Mouse (Mus musculus) E14TG2a.4 (cell line): ENCODE measurements around the gene Fan1.

Experiments used
- H3K27me3 ChIP-seq: 2 replicates; pipeline ENCODE4 v1.6.1; 2014; ENCODE audit warnings: low read length, control low read depth; ENCODE audit not compliant: insufficient read depth
- H3K36me3 ChIP-seq: 2 replicates; pipeline ENCODE4 v1.6.1; 2014; ENCODE audit warnings: low read length, control low read depth; ENCODE audit not compliant: insufficient read depth
- H3K4me1 ChIP-seq: replicated peaks from 2 replicates; pipeline ENCODE4 v1.6.1; 2014; ENCODE audit warnings: low read depth, low read length, control low read depth
- H3K4me3 ChIP-seq: replicated peaks from 2 replicates; pipeline ENCODE4 v1.5.1; 2014; ENCODE audit warnings: mild to moderate bottlenecking, low read length
- H3K9me3 ChIP-seq: 2 replicates; pipeline ENCODE4 v1.6.1; 2014; ENCODE audit warnings: low read length, control low read depth
- CTCF ChIP-seq: conservative IDR thresholded peaks from 2 replicates; pipeline ENCODE4 v1.5.1; 2014; ENCODE audit warnings: low read length
- NANOG ChIP-seq: IDR thresholded peaks from 2 replicates; pipeline ENCODE4 v1.6.1; 2014; ENCODE audit warnings: borderline replicate concordance, low read length, mixed read lengths
- POU5F1 ChIP-seq: IDR thresholded peaks from 2 replicates; pipeline ENCODE4 v1.6.1; 2014; ENCODE audit warnings: low read length, borderline replicate concordance

The Fan1 gene

DNA sequence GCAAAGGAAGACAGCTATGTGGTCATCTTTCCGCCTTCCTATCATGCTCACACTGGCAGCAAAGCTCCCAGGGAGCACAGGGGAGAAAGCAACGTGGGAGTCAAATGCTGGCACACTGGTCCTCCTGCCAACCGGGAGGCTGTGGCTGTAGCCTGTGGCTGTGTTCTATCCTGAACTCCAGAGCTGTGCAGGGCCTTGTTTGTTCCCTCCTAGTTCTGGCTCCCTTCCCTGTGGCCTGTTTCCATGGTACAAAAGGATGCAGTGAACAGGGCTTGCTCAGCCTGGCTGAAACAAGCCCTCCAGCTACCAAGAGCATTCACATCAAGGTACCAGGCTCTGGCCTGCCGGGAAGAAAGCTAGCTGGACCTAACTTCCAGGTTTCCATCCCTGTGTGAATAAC, 22.8 kb downstream of the Fan1 start:
- H3K27me3 ChIP-seq, result no peaks in the 10 kb centered on the region
- no peaks in the 10 kb centered on the region for H3K4me1 ChIP-seq
- no peak overlapping the region for H3K4me3 ChIP-seq
- H3K36me3 ChIP-seq, result peaks cover 51% of the 10 kb centered on the region
- no peaks in the 10 kb centered on the region for H3K9me3 ChIP-seq
- TF ChIP-seq NANOG (no peak), POU5F1 (no peak), CTCF (no peak)

DNA sequence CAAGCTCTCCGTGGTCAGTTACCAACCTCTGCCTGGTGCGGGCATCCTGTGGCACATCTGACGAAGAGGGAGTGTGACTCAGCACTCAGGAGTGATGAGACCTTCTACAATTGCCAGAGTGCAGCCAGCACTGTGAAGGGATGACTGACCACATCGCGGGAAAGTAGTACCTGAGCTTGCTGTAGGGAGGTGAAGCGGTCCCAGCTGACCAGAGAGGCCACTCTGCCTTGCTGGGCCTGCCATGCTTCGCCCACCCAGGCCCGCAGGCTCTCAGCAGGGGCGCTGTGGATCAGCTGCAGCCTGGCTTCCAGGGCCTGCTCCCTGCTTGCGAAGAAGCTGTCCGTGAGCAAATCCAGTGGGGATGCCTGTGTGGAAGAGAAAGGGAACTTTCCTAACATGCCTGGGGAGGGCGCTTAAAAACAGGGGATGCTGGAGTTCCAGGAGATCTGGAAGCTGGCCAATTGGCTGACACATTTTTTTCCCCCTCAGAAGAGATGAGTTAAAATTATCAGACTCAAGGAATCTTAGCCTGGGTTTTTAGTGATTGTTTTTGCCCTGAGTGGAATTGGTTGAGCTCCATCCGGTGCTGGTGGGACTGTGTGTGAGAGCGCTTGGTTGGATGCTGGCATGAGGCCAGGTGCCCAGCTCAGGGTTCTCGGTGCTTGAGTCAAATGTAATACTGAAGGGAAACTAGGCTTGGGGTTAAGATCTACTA, 24.6 kb downstream of the Fan1 start:
- Histone ChIP-seq H3K4me1 (no peaks in the 10 kb centered on the region), H3K27me3 (no peaks in the 10 kb centered on the region), H3K9me3 (no peaks in the 10 kb centered on the region), H3K4me3 (no peak overlapping the region), H3K36me3 (peaks cover 57% of the 10 kb centered on the region)
- no peak for TF ChIP-seq NANOG
- TF ChIP-seq CTCF, result no peak
- no peak for TF ChIP-seq POU5F1

DNA sequence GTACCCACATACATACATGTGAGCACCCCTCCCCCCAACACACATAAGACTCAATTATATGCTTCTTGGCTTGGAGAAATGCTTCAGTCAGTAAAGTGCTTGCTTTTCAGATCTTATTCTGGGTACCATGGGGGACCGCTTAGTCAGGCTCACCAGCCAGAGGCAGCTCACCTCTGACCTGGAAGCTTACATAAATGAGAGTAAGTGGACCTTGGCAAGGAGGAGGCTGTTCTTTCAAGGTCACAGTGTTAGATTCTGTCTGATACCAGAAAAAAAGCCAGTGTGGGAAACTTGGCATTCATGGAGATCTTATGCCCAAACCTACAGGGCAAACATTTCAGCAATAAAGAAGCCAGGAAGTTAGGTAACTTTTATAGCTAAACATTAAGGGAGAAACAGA, 26.1 kb downstream of the Fan1 start:
- H3K27me3 ChIP-seq, result no peaks in the 10 kb centered on the region
- no peak overlapping the region for H3K4me3 ChIP-seq
- H3K4me1 ChIP-seq, result no peaks in the 10 kb centered on the region
- H3K36me3 ChIP-seq, result peaks cover 44% of the 10 kb centered on the region
- H3K9me3 ChIP-seq, result no peaks in the 10 kb centered on the region
- no peak for TF ChIP-seq CTCF

DNA sequence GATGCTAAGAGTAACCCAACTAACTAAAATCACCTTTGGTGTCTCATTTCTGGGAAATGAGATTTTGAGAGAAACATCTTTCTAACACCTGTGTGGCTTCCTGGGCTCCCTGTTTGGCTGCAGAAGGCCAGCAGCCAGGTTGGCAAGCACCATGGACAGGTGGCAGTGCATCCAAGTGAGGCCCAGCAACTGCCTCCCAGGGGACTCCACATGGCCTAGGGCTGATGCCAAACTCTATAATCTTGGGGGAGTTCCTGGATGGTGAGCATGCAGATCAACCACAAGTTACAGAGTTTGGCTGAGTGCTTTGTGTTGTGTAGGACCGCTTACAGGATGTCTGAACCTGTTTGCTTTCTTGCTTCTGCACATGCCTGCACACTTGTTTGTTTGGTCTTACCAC, 41.2 kb downstream of the Fan1 start:
- Histone ChIP-seq H3K9me3 (no peaks in the 10 kb centered on the region), H3K27me3 (no peaks in the 10 kb centered on the region), H3K4me1 (peaks cover 3% of the 10 kb centered on the region), H3K4me3 (no peak overlapping the region), H3K36me3 (peaks cover 31% of the 10 kb centered on the region)
- no peak for TF ChIP-seq NANOG
- no peak for TF ChIP-seq CTCF
- no peak for TF ChIP-seq POU5F1

DNA sequence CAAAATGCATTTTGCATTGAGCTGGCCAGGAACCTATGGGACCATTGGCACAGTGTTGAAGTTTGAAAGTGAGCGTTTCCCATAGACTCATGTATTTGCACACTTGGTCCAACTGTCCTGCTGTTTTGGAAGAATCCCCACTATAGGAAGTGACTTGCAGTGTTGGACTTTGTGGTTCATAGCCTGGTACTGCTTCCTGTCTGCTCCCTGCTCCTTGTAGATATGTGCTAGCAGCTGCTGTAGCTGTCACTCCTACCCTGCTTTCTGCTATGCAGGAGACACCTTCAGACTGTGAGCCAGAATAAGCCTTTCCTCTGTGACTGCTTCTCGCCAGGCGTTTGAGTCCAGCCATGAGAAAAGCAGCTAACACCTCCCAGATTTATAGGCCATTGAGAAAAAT, 42.6 kb downstream of the Fan1 start:
- Histone ChIP-seq H3K36me3 (peaks cover 21% of the 10 kb centered on the region), H3K4me1 (peaks cover 4% of the 10 kb centered on the region), H3K27me3 (no peaks in the 10 kb centered on the region), H3K4me3 (no peak overlapping the region), H3K9me3 (0 out of 2 replicates have a peak, but pooled peaks cover 2% of the 10 kb centered on the region)
- TF ChIP-seq NANOG (no peak), POU5F1 (no peak), CTCF (no peak)

DNA sequence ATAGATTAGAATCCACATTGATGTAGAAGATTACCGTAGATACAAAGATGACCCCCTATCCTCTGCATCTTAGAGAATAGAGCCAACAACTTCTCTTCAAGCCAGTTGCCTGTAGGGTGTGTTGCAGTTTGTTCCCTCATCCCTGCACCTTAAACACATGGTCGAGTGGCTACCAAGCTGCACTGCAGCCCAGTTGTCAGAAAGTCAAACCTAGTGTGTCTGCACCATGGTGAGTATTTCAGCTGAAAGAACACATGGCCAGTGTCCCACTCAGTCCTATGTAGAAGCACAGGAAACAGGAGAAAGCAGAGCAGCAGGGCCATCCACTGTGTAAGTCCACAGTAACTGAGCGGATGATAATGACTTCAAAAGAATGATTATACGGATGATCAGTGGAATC, 46.4 kb downstream of the Fan1 start:
- TF ChIP-seq POU5F1 (no peak), NANOG (no peak), CTCF (no peak)
- Histone ChIP-seq H3K36me3 (peaks cover 6% of the 10 kb centered on the region), H3K27me3 (no peaks in the 10 kb centered on the region), H3K4me1 (peaks cover 4% of the 10 kb centered on the region), H3K9me3 (0 out of 2 replicates have a peak, but pooled peaks cover 2% of the 10 kb centered on the region), H3K4me3 (no peak overlapping the region)

DNA sequence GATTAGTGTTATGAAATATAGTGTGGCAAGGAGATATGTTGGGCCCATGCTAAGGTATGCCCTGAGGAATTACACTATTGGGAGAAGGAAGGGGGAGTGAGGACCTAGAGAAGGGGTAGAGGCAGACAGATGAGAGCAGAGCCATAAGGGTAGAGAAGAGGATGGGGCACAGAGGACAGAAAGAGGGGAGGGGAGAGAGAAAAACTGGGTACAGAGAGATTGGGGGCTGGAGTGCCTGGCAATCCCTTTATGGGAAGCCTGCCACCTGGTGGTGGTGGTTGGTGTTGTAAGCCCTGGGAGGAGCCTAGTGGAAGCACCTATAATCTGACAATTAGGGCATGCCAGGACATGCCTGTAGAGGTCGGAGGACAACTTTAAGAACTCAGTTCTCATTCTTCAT, 47.0 kb downstream of the Fan1 start:
- H3K36me3 ChIP-seq, result peaks cover 6% of the 10 kb centered on the region
- TF ChIP-seq CTCF (peak; percentile 58), NANOG (no peak), POU5F1 (no peak)
- H3K27me3 ChIP-seq, result no peaks in the 10 kb centered on the region
- H3K9me3 ChIP-seq, result 0 out of 2 replicates have a peak, but pooled peaks cover 2% of the 10 kb centered on the region
- no peak overlapping the region for H3K4me3 ChIP-seq
- H3K4me1 ChIP-seq, result peaks cover 6% of the 10 kb centered on the region

DNA sequence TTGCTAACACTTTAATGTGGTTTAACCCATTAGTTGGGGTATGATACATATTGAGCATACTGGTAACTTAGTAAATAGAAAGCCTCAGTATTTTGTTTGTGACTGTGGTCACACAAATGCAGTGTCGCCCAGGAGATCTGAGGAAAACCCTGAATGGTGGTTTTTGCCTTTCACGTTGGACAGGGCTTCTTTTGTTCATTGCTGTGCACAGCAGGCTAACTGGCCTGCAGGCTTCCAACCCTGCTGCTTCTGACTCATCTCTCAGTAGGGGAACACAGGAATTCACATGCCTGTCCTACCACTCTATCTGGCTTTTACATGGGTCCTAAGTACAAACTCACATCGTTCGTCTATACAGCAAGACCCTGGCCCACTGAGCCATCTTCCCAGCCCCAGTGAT, 52.2 kb downstream of the Fan1 start:
- Histone ChIP-seq H3K9me3 (no peaks in the 10 kb centered on the region), H3K36me3 (peaks cover 15% of the 10 kb centered on the region), H3K4me3 (no peak overlapping the region), H3K4me1 (peaks cover 6% of the 10 kb centered on the region), H3K27me3 (no peaks in the 10 kb centered on the region)
- TF ChIP-seq POU5F1 (no peak), NANOG (no peak), CTCF (no peak)

DNA sequence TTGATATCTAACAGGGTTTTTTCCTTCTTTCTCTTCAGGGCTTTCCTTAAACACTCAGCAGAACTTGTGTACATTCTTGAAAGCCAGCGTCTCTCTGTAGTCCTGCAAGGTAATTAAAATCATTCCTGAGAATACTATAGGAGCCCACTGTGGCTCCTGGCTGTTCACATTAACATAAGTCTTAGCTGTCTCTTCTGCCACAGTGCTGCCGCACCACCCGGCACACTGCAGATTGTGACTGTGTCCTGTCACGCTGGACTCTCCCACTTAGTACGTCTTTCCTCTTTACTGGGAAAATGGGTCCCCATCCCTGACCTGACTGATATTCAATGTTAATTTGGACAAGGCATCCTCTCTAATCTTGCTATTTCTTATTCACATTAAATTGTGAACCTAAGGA, 52.8 kb downstream of the Fan1 start:
- no peak for TF ChIP-seq NANOG
- TF ChIP-seq CTCF, result no peak
- TF ChIP-seq POU5F1, result no peak
- no peaks in the 10 kb centered on the region for H3K27me3 ChIP-seq
- no peak overlapping the region for H3K4me3 ChIP-seq
- peaks cover 6% of the 10 kb centered on the region for H3K4me1 ChIP-seq
- H3K9me3 ChIP-seq, result no peaks in the 10 kb centered on the region
- H3K36me3 ChIP-seq, result peaks cover 15% of the 10 kb centered on the region
